Mouse (Mus musculus): Measurements from ENCODE around the gene Stk39. TPM values are rescaled to one million over a fixed set of nuclear protein-coding genes. Genes with fewer than 3 reads are reported as not detected.

Stk39 gene
- polyA plus RNA-seq, 1 experiment from 2014 or later = 30.0 TPM

DNA sequence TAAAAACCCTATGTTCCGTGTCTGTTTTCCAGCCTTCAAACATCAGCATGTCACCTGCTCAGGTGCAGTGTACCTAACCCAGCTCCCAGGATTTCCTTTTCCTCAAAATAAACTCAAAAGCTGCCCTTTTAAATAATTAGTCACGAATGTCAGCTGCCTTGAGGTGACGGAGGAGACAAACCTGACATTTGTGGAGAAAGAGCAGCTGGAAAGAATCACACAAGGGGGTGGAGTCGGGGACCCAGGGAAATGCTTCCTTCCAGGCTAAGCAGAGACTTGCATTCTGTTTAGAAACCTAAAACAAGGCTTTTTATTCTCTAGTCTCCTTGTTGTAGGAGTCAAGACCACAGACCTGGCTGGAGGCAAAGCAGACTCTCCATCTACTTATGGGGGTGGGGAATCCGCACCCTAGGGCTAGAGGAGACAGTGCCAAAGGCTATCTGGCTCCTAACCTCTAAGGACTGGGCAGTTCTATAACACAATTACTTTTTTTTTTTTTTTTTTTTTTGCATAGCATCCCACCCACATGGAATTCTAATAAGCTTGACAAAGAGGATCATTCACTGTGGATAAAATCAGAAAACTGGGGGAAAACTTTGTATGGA is 29.9 kb downstream of the Stk39 start:
- no peak overlapping the region for H3K4me3 ChIP-seq (ENCODE audit: low read length)
- ATAC-seq (ENCODE audit: low FRiP score, low TSS enrichment) = no peak; the same call in 1 of the 2 replicates
- no peak overlapping the region for H3K9ac ChIP-seq (ENCODE audit: low read depth, low read length)
- no peaks in the 10 kb centered on the region for H3K27me3 ChIP-seq (ENCODE audit: control insufficient read depth, insufficient read depth, low read length)
- H3K4me1 ChIP-seq (ENCODE audit: control insufficient read depth, insufficient read depth, low read length) = peaks cover 8% of the 10 kb centered on the region; the same call in 1 of the 2 replicates
- 49% methylated on average over 5 of the region's 5 CpGs for WGBS
- no peak overlapping the region for H3K4me2 ChIP-seq (replicated peaks; ENCODE audit: low read depth, low read length)
- no peaks in the 10 kb centered on the region for H3K36me3 ChIP-seq (ENCODE audit: control insufficient read depth, insufficient read depth, low read length)
- no peaks in the 10 kb centered on the region for H3K9me3 ChIP-seq (ENCODE audit: control insufficient read depth, low read length)
- H3K27ac ChIP-seq (ENCODE audit: low read depth, low read length) = peak overlapping the region; percentile 12; the same call in 1 of the 2 replicates

DNA sequence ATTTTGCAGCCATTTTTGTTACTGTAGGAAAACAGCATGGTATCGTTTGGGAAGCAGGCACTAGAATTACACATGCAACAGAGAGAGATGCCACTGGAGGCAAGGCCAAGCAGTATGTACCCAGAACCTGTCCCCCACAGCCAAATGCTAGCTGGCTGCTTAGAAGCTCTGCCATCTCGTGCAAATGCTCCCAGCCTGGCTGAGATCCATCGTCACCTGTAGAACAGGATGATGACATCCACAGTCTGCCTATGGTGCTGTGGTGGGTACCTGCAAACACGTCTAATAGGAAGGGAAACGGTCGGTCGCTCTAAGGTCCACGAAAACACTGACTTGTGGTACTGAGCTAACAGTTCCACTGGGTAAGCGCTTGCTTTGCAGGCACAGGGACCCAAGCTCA is 32.5 kb downstream of the Stk39 start:
- Histone ChIP-seq H3K4me1 (ENCODE audit: control insufficient read depth, insufficient read depth, low read length) (peaks cover 30% of the 10 kb centered on the region), H3K27me3 (ENCODE audit: control insufficient read depth, insufficient read depth, low read length) (no peaks in the 10 kb centered on the region), H3K4me3 (ENCODE audit: low read length) (no peak overlapping the region), H3K9me3 (ENCODE audit: control insufficient read depth, low read length) (no peaks in the 10 kb centered on the region), H3K27ac (ENCODE audit: low read depth, low read length) (no peak overlapping the region), H3K9ac (ENCODE audit: low read depth, low read length) (no peak overlapping the region), H3K4me2 (replicated peaks; ENCODE audit: low read depth, low read length) (no peak overlapping the region), H3K36me3 (ENCODE audit: control insufficient read depth, insufficient read depth, low read length) (no peaks in the 10 kb centered on the region)
- 86% methylated on average over 9 of the region's 9 CpGs for WGBS
- no peak for ATAC-seq (ENCODE audit: low FRiP score, low TSS enrichment)

DNA sequence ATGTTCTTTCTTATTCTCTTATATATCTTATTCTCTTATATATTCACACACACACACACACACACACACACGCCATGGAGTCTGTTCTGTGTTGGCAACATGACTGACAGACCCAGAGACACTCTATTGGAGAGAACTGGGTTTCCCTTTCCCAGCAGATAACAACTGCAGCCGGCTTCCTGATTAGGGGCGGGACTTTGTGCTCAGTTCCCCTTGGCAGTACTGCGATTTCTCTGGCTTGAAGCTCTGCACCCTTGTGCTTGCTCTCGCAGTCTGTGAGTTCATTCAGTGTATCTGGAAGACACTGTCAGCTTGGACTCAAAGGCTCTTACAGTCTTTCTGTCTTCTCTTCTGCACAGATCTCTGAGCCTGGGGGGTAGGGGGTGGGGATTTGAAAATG is 34.1 kb downstream of the Stk39 start:
- H3K4me2 ChIP-seq (replicated peaks; ENCODE audit: low read depth, low read length) = no peak overlapping the region
- peaks cover 42% of the 10 kb centered on the region for H3K4me1 ChIP-seq (ENCODE audit: control insufficient read depth, insufficient read depth, low read length)
- H3K9me3 ChIP-seq (ENCODE audit: control insufficient read depth, low read length) = no peaks in the 10 kb centered on the region
- H3K9ac ChIP-seq (ENCODE audit: low read depth, low read length) = no peak overlapping the region
- no peaks in the 10 kb centered on the region for H3K36me3 ChIP-seq (ENCODE audit: control insufficient read depth, insufficient read depth, low read length)
- no peak for ATAC-seq (ENCODE audit: low FRiP score, low TSS enrichment)
- H3K4me3 ChIP-seq (ENCODE audit: low read length) = no peak overlapping the region
- no peak overlapping the region for H3K27ac ChIP-seq (ENCODE audit: low read depth, low read length)
- H3K27me3 ChIP-seq (ENCODE audit: control insufficient read depth, insufficient read depth, low read length) = no peaks in the 10 kb centered on the region
- 73% methylated on average over 5 of the region's 5 CpGs for WGBS

DNA sequence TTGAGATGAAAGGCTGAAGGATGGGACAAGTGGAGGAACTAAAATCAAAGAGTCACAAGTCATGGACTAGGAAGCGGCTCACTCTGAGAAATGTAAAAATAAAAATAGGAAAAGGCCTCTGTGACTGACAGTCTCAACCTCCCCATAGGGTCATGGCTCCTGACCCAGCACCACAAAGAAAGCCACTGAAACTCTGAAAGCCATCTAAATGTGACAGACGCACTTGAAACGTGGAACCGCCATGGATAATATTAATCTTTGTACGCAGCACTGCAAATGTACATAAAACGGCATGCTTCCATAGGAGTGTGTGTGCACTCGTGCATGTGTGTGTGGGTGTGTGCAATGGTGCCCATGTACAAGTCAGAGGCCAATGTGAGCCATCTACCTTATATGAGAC is 34.9 kb downstream of the Stk39 start:
- no peaks in the 10 kb centered on the region for H3K27me3 ChIP-seq (ENCODE audit: control insufficient read depth, insufficient read depth, low read length)
- 78% methylated on average over 7 of the region's 7 CpGs for WGBS
- H3K4me3 ChIP-seq (ENCODE audit: low read length) = no peak overlapping the region
- no peak for ATAC-seq (ENCODE audit: low FRiP score, low TSS enrichment)
- H3K4me1 ChIP-seq (ENCODE audit: control insufficient read depth, insufficient read depth, low read length) = peaks cover 36% of the 10 kb centered on the region
- no peak overlapping the region for H3K27ac ChIP-seq (ENCODE audit: low read depth, low read length)
- H3K9ac ChIP-seq (ENCODE audit: low read depth, low read length) = no peak overlapping the region
- no peaks in the 10 kb centered on the region for H3K9me3 ChIP-seq (ENCODE audit: control insufficient read depth, low read length)
- H3K4me2 ChIP-seq (replicated peaks; ENCODE audit: low read depth, low read length) = no peak overlapping the region
- no peaks in the 10 kb centered on the region for H3K36me3 ChIP-seq (ENCODE audit: control insufficient read depth, insufficient read depth, low read length)

DNA sequence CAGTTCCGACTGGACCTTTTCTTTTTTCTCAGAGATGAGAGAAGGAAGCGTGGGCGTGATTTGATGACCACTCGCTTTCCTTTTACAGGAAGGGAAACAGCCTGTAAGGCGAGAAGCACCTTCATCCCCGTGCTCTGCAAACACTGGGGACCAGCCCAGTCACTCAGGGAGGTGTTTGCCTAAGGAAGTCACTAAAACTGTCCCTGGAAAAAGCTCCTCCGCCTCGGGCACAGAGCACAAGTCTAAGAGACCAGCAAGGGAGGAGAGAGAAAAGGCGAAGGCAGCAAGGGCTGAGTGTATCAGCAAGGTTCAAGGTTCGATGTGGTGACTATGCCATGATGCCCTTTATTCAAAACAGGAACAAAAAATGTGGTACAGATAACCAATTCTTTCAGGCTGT is 35.8 kb downstream of the Stk39 start:
- Histone ChIP-seq H3K4me1 (ENCODE audit: control insufficient read depth, insufficient read depth, low read length) (peaks cover 36% of the 10 kb centered on the region), H3K9ac (ENCODE audit: low read depth, low read length) (no peak overlapping the region), H3K36me3 (ENCODE audit: control insufficient read depth, insufficient read depth, low read length) (no peaks in the 10 kb centered on the region), H3K4me3 (ENCODE audit: low read length) (peak overlapping the region; percentile 10; the same call in 1 of the 2 replicates), H3K27ac (ENCODE audit: low read depth, low read length) (no peak overlapping the region), H3K27me3 (ENCODE audit: control insufficient read depth, insufficient read depth, low read length) (no peaks in the 10 kb centered on the region), H3K4me2 (replicated peaks; ENCODE audit: low read depth, low read length) (peak overlapping the region; percentile 38), H3K9me3 (ENCODE audit: control insufficient read depth, low read length) (no peaks in the 10 kb centered on the region)
- ATAC-seq (ENCODE audit: low FRiP score, low TSS enrichment) = no peak
- 8% methylated on average over 10 of the region's 10 CpGs for WGBS

DNA sequence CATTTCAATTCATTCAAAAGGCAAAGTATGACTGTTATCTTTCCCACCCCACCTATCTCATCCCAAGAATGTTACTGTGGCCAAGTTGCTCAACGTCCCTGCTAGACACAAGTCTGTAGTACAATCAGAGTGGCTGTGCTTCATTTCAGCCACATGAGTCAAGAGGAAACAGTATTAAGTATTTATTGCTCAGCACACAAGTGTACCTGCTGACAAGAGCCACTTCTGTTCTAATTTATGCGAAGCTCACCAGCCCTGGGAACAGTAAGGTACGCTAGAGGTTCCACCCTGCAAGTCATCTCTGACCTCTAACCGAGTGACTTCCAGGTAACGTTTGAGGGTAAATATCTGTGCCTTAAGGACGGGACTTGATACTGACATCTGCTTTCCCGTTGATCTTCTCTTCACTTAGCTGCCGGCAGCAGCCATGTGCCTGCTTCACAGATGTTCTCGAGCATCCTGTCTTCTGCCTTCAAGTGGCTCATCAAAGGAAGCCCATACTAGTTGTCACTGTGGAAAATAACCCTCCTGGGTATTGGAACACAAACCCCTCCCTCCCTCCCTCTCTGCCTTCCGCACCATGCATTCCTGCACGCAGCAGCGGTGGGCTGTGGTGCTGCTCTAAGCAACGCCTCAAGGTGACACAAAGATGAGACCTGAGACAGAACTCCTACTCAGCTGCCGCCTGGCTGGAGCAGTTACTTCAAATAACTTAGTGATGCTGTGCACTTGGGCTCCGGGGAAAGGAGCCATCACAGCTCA is 36.4 kb downstream of the Stk39 start:
- Histone ChIP-seq H3K36me3 (ENCODE audit: control insufficient read depth, insufficient read depth, low read length) (no peaks in the 10 kb centered on the region), H3K4me2 (replicated peaks; ENCODE audit: low read depth, low read length) (peak overlapping the region; percentile 38), H3K9ac (ENCODE audit: low read depth, low read length) (no peak overlapping the region), H3K4me1 (ENCODE audit: control insufficient read depth, insufficient read depth, low read length) (peaks cover 36% of the 10 kb centered on the region), H3K27ac (ENCODE audit: low read depth, low read length) (no peak overlapping the region), H3K27me3 (ENCODE audit: control insufficient read depth, insufficient read depth, low read length) (no peaks in the 10 kb centered on the region), H3K4me3 (ENCODE audit: low read length) (peak overlapping the region; percentile 10; the same call in 1 of the 2 replicates), H3K9me3 (ENCODE audit: control insufficient read depth, low read length) (no peaks in the 10 kb centered on the region)
- no peak for ATAC-seq (ENCODE audit: low FRiP score, low TSS enrichment)
- 11% methylated on average over 15 of the region's 15 CpGs for WGBS

DNA sequence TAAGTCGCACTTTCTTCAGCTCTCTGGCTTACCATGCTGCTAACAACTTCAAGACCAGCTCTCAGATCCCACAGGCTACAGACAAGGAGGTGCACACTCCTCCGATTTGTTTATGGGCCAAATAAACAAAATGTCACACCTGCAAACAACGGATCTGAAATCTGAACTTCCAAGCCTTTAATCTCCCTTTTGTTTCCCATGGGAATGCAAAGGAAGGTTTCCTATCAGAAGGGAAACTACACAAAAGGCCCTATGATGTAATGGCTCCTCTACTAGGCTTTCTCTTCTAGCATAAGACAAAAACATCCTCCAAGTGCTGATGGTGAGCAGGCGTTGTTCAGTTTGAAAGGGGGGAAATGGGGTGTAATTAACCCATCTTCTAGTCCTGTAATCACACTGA is 37.1 kb downstream of the Stk39 start:
- Histone ChIP-seq H3K9me3 (ENCODE audit: control insufficient read depth, low read length) (no peaks in the 10 kb centered on the region), H3K4me2 (replicated peaks; ENCODE audit: low read depth, low read length) (no peak overlapping the region), H3K27ac (ENCODE audit: low read depth, low read length) (no peak overlapping the region), H3K4me1 (ENCODE audit: control insufficient read depth, insufficient read depth, low read length) (peaks cover 36% of the 10 kb centered on the region), H3K27me3 (ENCODE audit: control insufficient read depth, insufficient read depth, low read length) (no peaks in the 10 kb centered on the region), H3K9ac (ENCODE audit: low read depth, low read length) (no peak overlapping the region), H3K36me3 (ENCODE audit: control insufficient read depth, insufficient read depth, low read length) (no peaks in the 10 kb centered on the region), H3K4me3 (ENCODE audit: low read length) (no peak overlapping the region)
- WGBS = 22% methylated on average over 4 of the region's 4 CpGs
- ATAC-seq (ENCODE audit: low FRiP score, low TSS enrichment) = no peak

DNA sequence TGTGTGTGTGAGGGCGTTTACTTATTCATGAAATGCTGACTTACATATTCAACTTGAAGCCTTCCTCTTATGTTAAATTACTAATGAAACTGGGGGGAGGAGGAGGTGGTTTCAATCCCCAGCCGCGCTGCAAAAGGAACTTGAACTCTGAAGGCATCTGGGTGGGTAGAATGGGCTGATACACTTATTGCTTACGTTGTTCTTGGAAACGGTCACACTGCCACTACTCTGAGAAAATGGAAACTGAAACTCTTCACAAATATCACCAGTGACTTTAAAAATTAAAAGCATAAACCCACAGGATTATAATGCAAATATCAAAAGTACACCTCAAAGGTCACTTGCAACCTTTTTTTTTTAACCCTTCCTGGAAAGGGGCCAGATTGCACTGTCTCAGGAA is 37.5 kb downstream of the Stk39 start:
- 46% methylated on average over 5 of the region's 5 CpGs for WGBS
- Histone ChIP-seq H3K4me1 (ENCODE audit: control insufficient read depth, insufficient read depth, low read length) (peaks cover 36% of the 10 kb centered on the region), H3K9me3 (ENCODE audit: control insufficient read depth, low read length) (no peaks in the 10 kb centered on the region), H3K36me3 (ENCODE audit: control insufficient read depth, insufficient read depth, low read length) (no peaks in the 10 kb centered on the region), H3K4me2 (replicated peaks; ENCODE audit: low read depth, low read length) (no peak overlapping the region), H3K4me3 (ENCODE audit: low read length) (no peak overlapping the region), H3K27ac (ENCODE audit: low read depth, low read length) (no peak overlapping the region), H3K9ac (ENCODE audit: low read depth, low read length) (no peak overlapping the region), H3K27me3 (ENCODE audit: control insufficient read depth, insufficient read depth, low read length) (no peaks in the 10 kb centered on the region)
- no peak for ATAC-seq (ENCODE audit: low FRiP score, low TSS enrichment)

DNA sequence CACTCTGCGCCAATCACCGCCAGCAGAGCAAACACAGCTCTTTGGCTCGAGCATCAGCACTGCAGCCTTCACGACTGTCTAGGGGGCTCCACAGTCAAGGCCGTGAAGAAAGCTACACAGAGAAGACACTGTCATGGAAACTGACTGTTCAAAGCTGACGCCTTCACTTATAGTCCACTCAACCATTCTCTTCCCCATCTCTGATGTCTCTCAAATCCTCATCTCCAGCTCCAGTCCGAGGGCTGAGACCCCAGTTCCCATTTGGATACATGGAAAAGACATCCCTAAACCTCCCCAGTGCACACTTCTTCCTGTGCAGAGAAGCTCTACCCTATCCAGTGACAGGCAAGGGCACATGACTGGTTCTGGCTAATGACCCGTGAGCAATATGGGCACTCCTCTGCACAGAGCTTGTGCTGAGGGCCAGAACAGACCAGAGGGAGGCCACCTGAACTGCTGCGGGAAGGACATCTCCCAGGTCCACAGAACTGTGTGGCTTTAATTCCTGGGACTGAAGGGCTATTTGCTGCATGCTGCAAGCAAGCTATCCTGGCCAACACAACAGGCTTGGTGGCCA is 38.2 kb downstream of the Stk39 start:
- whole genome bisulfite sequencing = 56% methylated on average over 9 of the region's 9 CpGs
- Histone ChIP-seq H3K4me1 (ENCODE audit: control insufficient read depth, insufficient read depth, low read length) (peaks cover 40% of the 10 kb centered on the region), H3K36me3 (ENCODE audit: control insufficient read depth, insufficient read depth, low read length) (no peaks in the 10 kb centered on the region), H3K27me3 (ENCODE audit: control insufficient read depth, insufficient read depth, low read length) (no peaks in the 10 kb centered on the region), H3K4me3 (ENCODE audit: low read length) (no peak overlapping the region), H3K9ac (ENCODE audit: low read depth, low read length) (no peak overlapping the region), H3K27ac (ENCODE audit: low read depth, low read length) (no peak overlapping the region), H3K9me3 (ENCODE audit: control insufficient read depth, low read length) (no peaks in the 10 kb centered on the region), H3K4me2 (replicated peaks; ENCODE audit: low read depth, low read length) (no peak overlapping the region)
- peak; percentile 87 for ATAC-seq (ENCODE audit: low FRiP score, low TSS enrichment)

All from kidney, embryonic 14.5 days (tissue).